Mouse (Mus musculus): ENCODE data around the gene Tbcc. TPM values are rescaled to one million over a fixed set of nuclear protein-coding genes. Genes with fewer than 3 reads are reported as not detected.
"Not testable (repeated sequence)": the region's sequence is repeated elsewhere in the genome, so short reads cannot be mapped to it uniquely, and the experiment has no call there.

The Tbcc gene
- polyA plus RNA-seq (2016; fragmentation: Nextera tagmentation; extraction: Ambion mirVana), result 43.1 and 48.4 TPM in 2 replicates

DNA sequence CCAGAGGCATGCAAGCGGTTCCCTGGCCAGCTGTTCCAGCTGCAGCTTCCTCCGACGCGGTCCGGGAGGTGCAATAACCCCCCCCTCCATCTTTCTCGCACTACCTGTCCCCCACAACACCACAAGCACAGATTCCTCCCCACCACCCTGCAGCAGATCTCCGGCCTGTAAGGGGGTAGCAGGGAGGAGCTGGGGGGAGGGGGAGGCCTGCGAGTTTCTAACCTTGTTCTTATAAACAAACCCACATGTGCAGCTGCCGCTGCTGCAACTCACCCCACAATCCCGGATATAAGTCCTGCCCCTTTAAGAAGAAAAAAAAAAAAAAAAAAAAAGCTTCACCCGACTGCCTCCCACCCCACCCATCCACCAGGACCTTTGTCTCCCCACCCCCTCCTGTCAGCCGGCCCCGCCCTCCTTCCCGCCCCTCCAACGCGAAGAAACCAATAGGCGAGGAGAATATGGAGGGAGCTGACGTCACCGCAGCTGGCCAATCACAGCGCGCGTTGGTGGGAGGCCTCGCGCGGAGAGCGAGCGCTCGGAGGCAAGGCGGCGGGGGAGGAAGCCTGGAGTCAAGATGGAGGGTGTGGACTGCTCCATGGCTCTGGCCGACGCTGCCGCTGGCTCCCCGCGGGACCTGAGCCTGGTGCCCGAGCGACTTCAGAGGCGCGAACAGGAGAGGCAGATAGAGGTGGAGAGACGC is at the start of gene Tbcc:
Gene Tbcc, plus strand, starts transcription at position 569 of the 700 bp plus-strand sequence.
- Histone ChIP-seq H3K36me3 (replicated peaks) (peaks cover 23% of the 10 kb centered on the region), H3K9me3 (no peaks in the 10 kb centered on the region), H3K4me3 (peak within 1 kb of the TSS; percentile 91), H3K27ac (peak within 1 kb of the TSS; percentile 94), H3K4me1 (peaks cover 47% of the 10 kb centered on the region), H3K27me3 (ENCODE audit: poor library complexity, severe bottlenecking) (no peaks in the 10 kb centered on the region)
- WGBS, result under 1% methylated on average over 40 of the region's 40 CpGs
- DNase-seq (ENCODE audit: extremely low spot score, low spot score), result peak; percentile 99

DNA sequence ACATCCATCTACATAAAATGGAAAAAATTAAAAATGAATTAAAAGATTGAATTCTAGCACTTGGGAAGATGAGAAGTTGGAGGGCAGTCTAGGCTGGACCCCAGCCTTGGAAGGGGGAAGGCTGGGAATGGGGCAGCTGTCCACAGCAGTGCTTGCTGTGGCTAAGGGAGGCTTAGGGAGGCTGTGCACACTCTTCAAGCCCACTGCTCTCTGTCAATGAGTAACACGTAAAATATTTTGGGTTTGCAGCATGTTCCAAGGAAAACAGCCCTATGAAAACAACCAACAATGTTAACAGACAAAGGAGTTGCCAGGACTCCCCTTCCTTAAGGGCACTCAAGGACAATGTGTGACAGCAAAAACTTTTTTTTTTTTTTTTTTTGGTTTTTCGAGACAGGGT is 47.5 kb upstream of the Tbcc start:
- DNase-seq (ENCODE audit: extremely low spot score, low spot score), result no peak
- Histone ChIP-seq H3K36me3 (replicated peaks) (no peaks in the 10 kb centered on the region; the same call in 1 of the 2 replicates), H3K4me3 (no peak overlapping the region), H3K4me1 (peaks cover 8% of the 10 kb centered on the region), H3K27me3 (ENCODE audit: poor library complexity, severe bottlenecking) (no peaks in the 10 kb centered on the region), H3K27ac (no peak overlapping the region), H3K9me3 (no peaks in the 10 kb centered on the region)
- whole genome bisulfite sequencing, result 83% methylated on average over 2 of the region's 2 CpGs

DNA sequence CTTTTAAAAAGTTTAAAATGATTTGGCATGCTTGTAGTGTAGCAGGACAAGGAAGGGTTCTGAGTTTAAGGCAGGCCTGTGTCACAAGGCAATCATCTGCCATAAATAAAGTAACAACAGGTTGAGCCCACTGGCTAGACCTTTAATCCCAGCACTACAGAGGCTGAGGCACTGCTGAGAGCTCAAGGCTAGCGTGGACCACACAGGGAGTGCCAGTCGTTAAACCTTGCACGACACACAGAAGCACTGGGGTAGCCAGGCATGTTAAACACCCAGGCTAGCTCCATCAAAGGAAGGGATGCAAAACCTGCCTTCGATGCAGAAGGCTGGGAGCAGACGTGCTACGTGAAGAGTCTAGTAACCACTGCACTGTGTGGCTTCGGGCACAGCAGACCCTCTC is 46.8 kb upstream of the Tbcc start:
- Histone ChIP-seq H3K4me3 (no peak overlapping the region), H3K4me1 (peaks cover 8% of the 10 kb centered on the region), H3K36me3 (replicated peaks) (no peaks in the 10 kb centered on the region; the same call in 1 of the 2 replicates), H3K9me3 (no peaks in the 10 kb centered on the region), H3K27me3 (ENCODE audit: poor library complexity, severe bottlenecking) (no peaks in the 10 kb centered on the region), H3K27ac (no peak overlapping the region)
- no peak for DNase-seq (ENCODE audit: extremely low spot score, low spot score)
- WGBS, result 77% methylated on average over 7 of the region's 7 CpGs

DNA sequence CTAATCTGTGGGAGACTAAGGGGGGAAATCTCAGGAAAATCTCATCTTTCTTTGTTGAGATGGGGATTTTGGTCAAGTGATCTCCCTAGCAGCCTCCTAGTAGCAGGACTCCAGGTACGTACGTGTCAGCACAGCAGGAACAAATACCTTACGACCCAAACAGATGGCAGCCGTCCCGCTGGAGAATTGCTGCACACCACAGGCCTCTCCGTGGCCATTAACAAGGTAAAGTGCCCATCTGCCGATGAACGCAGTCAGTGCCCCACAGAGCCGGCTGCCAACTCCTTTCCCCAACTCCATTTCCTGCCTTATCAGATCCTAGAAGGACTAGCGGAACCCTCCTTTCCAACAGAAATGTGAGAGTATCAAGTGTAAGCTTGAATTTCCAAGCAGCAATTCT is 45.7 kb upstream of the Tbcc start:
- Histone ChIP-seq H3K4me1 (peaks cover 8% of the 10 kb centered on the region), H3K27me3 (ENCODE audit: poor library complexity, severe bottlenecking) (no peaks in the 10 kb centered on the region), H3K36me3 (replicated peaks) (no peaks in the 10 kb centered on the region; the same call in 1 of the 2 replicates), H3K27ac (no peak overlapping the region), H3K4me3 (no peak overlapping the region), H3K9me3 (no peaks in the 10 kb centered on the region)
- DNase-seq (ENCODE audit: extremely low spot score, low spot score), result no peak
- 84% methylated on average over 10 of the region's 10 CpGs for WGBS

DNA sequence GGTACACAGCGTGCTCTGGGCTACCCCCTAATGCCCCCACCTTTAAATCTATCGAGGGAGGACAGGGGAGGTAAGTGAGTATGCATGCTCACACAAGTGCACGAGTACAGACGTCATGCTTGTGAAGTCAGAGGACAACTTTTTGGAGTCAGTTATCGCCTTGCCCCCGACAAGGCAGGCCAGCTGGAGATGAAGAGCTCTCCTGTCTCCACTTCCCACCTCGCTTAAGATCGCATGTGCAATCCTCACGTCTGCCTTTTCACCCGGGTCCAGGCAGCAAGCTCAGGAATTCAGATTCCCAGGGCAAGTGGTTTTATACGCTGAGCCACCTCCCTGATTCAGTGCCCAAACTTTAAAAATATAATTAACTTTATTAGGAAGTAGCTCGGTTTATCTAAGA is 45.2 kb upstream of the Tbcc start:
- no peak for DNase-seq (ENCODE audit: extremely low spot score, low spot score)

DNA sequence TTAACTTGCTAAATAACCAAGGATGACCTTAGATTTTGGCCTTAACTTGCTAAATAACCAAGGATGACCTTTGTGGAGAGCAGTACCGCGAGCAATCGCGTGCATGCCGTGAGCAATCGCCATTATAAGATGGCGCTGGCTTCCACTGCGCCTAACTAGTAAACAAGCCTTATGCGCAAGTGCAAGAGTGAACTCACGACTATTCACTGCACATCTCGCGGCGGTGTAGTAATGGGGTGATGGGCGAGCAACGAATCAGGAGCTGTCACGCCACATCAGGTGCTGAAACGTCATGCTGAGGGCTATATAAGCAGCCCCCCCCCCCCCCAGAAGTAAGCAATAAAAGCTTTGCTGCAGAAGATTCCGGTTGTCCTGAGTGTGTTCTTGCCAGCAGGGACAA is 43.9 kb upstream of the Tbcc start:
- not testable (repeated sequence) for H3K9me3 ChIP-seq; H3K27ac ChIP-seq; DNase-seq (ENCODE audit: extremely low spot score, low spot score)

More for the DNA sequence above, 45.2 kb upstream of the Tbcc start:
- H3K9me3 ChIP-seq, result no peaks in the 10 kb centered on the region
- no peaks in the 10 kb centered on the region; the same call in 1 of the 2 replicates for H3K36me3 ChIP-seq (replicated peaks)
- H3K27me3 ChIP-seq (ENCODE audit: poor library complexity, severe bottlenecking), result no peaks in the 10 kb centered on the region
- H3K4me1 ChIP-seq, result peaks cover 8% of the 10 kb centered on the region
- H3K4me3 ChIP-seq, result no peak overlapping the region
- no peak overlapping the region for H3K27ac ChIP-seq
- 89% methylated on average over 12 of the region's 12 CpGs for WGBS

DNA sequence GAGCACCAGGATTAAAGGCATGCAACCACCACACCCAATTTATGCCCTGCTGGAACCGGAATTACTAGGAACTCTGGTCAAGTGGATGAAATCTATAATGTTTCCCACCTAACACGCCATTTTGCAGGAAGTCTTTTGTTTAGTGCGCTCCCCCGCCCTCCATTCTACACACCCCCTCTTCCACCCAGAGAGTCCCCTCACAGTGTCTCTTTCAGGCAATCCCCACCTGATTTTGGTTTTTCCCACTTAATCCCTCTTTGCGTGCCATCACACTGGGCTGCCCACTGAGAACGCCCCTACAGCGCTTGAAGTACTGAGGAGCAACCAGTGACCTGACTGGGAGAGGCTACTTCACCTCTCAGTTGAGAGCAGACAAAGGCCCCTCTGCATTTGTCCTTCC is 43.3 kb upstream of the Tbcc start:
- Histone ChIP-seq H3K9me3 (no peaks in the 10 kb centered on the region), H3K27me3 (ENCODE audit: poor library complexity, severe bottlenecking) (no peaks in the 10 kb centered on the region), H3K4me1 (peaks cover 8% of the 10 kb centered on the region), H3K27ac (no peak overlapping the region), H3K36me3 (replicated peaks) (no peaks in the 10 kb centered on the region; the same call in 1 of the 2 replicates), H3K4me3 (no peak overlapping the region)
- WGBS, result 87% methylated on average over 7 of the region's 7 CpGs
- DNase-seq (ENCODE audit: extremely low spot score, low spot score), result no peak

More for the DNA sequence above, 43.9 kb upstream of the Tbcc start:
- H3K4me1 ChIP-seq; H3K36me3 ChIP-seq (replicated peaks); H3K4me3 ChIP-seq; H3K27me3 ChIP-seq (ENCODE audit: poor library complexity, severe bottlenecking): not testable (repeated sequence)
- WGBS, result 94% methylated on average over 18 of the region's 18 CpGs

DNA sequence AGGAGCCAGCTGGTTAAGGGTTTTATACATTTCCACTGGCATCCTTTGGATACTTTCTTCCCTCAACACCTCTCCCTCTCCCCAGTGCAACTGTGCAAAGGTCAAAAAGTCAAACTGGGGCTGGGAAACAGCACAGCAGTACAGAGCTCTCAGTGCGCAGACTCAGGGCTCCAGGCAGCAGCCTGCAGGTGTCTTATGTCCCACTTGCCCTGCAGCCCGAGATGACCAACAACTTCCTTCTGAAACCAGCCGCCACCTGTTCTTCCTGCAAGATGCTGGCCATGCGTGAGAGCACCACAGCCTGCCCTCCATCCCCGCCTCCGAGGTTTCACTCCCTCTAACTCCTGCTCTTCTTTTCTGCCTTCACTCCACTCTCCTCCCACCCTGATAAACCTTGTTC is 37.8 kb upstream of the Tbcc start:
- H3K4me3 ChIP-seq, result no peak overlapping the region
- H3K36me3 ChIP-seq (replicated peaks), result peaks cover 12% of the 10 kb centered on the region
- H3K27me3 ChIP-seq (ENCODE audit: poor library complexity, severe bottlenecking), result no peaks in the 10 kb centered on the region
- peak; percentile 21 for DNase-seq (ENCODE audit: extremely low spot score, low spot score)
- H3K4me1 ChIP-seq, result peaks cover 33% of the 10 kb centered on the region
- no peaks in the 10 kb centered on the region for H3K9me3 ChIP-seq
- 54% methylated on average over 6 of the region's 6 CpGs for WGBS
- peak overlapping the region; percentile 40; the same call in 1 of the 2 replicates for H3K27ac ChIP-seq

DNA sequence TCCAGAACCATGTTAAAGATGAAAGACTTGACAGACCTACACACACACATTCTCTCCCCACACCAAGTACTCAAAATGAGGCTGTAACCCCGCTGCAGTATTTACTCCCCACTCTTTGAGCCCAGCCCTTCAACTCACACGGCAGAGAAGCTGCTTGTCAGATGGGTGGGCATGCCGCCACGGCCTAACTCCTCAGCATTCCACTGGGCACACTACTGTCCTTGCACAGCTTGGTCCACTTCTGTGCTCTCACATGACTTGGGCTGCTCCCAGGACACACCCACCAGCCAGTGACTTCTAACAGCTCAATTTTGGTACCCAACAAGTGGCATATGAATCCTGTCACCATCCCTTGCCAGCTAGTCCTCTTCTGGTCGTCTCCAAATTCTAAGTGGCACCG is 37.2 kb upstream of the Tbcc start:
- peaks cover 34% of the 10 kb centered on the region for H3K4me1 ChIP-seq
- no peak for DNase-seq (ENCODE audit: extremely low spot score, low spot score)
- no peaks in the 10 kb centered on the region for H3K27me3 ChIP-seq (ENCODE audit: poor library complexity, severe bottlenecking)
- H3K27ac ChIP-seq, result no peak overlapping the region
- peaks cover 12% of the 10 kb centered on the region for H3K36me3 ChIP-seq (replicated peaks)
- H3K9me3 ChIP-seq, result no peaks in the 10 kb centered on the region
- peak overlapping the region; percentile 13; the same call in 1 of the 2 replicates for H3K4me3 ChIP-seq
- WGBS, result 78% methylated on average over 6 of the region's 6 CpGs

DNA sequence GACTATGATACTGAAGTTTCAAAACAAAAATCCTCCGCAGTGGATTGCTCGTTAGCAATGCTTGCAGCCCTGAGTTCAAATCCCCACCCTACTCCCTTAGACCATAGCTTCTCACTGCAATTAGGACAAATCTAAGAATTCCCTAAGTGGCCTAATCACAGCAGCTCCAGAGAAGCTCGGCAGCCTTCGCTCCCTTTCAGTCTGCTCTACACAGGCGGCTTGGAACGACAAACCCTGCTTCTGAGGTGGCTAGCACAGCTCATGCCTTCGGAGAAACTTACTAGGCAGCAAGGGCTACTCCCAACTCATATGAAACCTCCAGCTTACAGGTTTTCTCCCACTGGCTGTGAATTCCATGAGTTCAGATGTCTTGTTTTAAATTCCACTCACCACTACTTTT is 36.4 kb upstream of the Tbcc start:
- peaks cover 12% of the 10 kb centered on the region for H3K36me3 ChIP-seq (replicated peaks)
- peaks cover 39% of the 10 kb centered on the region for H3K4me1 ChIP-seq
- no peak overlapping the region for H3K4me3 ChIP-seq
- H3K9me3 ChIP-seq, result no peaks in the 10 kb centered on the region
- H3K27ac ChIP-seq, result no peak overlapping the region
- DNase-seq (ENCODE audit: extremely low spot score, low spot score), result no peak
- no peaks in the 10 kb centered on the region for H3K27me3 ChIP-seq (ENCODE audit: poor library complexity, severe bottlenecking)
- 91% methylated on average over 7 of the region's 7 CpGs for WGBS

DNA sequence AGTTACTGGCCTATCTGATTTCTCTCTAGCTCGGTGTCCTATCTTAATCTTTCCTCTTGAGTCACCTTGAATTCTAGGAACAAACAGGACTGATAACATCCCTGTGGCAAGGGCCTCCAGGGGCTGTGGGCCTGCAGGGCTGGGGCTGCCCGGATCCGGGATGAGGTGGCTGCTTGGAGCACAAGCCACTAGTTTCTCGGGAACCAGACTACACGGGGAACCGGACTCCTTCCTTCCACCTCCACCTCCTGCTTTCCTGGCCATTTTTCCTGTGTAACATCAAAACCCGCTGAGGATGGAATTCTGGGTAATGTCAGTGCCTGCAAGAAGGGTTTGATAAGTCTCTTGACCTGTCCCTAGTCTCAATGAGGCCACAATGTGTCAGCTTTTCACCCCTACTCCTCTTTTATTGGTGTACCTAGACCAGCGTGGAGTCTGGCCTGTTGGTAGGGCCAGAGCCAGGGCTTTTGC is 35.8 kb upstream of the Tbcc start:
- Histone ChIP-seq H3K4me1 (peaks cover 44% of the 10 kb centered on the region), H3K27me3 (ENCODE audit: poor library complexity, severe bottlenecking) (no peaks in the 10 kb centered on the region), H3K36me3 (replicated peaks) (peaks cover 12% of the 10 kb centered on the region), H3K9me3 (no peaks in the 10 kb centered on the region), H3K4me3 (peak overlapping the region; percentile 96; the same call in 1 of the 2 replicates), H3K27ac (peak overlapping the region; percentile 100)
- peak; percentile 30 for DNase-seq (ENCODE audit: extremely low spot score, low spot score)
- WGBS, result 82% methylated on average over 8 of the region's 8 CpGs

DNA sequence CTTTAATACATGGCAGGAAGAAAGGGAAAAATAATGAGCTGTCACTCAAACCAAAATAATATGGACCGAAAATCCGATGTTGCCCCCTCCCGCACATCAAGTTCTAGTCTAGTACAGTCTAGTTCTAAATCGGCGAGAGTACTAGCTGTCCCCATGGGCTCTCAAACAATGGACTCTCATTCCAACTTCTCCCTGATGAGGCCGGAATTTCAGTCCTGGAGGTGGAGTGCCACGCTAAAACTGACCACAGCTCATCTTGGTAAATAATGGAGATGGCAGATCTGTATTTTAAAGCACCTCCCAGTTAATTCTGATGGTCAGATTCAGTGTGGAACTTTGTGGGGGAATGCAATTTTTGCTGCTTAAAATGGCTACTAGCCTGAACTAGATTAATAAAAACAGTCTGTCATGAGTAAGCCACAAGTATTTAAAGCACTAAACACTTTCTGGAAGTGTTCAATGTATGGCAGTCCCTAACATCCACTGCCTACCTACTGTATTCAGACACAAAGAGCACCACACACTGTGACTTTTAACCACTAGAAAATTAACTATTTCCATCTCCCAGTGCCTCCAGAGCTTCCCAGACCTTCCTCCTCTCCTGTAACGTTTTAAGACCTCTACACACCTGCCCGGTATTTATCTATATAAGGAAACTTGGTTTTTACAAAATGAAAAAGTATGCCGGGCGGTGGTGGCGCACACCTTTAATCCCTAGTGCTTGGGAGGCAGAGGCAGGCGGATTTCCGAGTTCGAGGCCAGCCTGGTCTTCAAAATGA is 35.0 kb upstream of the Tbcc start:
- Histone ChIP-seq H3K9me3 (no peaks in the 10 kb centered on the region), H3K4me1 (peaks cover 53% of the 10 kb centered on the region), H3K36me3 (replicated peaks) (peaks cover 12% of the 10 kb centered on the region), H3K4me3 (peak overlapping the region; percentile 96), H3K27ac (peak overlapping the region; percentile 100), H3K27me3 (ENCODE audit: poor library complexity, severe bottlenecking) (no peaks in the 10 kb centered on the region)
- WGBS, result 83% methylated on average over 15 of the region's 15 CpGs
- peak; percentile 26 for DNase-seq (ENCODE audit: extremely low spot score, low spot score)

DNA sequence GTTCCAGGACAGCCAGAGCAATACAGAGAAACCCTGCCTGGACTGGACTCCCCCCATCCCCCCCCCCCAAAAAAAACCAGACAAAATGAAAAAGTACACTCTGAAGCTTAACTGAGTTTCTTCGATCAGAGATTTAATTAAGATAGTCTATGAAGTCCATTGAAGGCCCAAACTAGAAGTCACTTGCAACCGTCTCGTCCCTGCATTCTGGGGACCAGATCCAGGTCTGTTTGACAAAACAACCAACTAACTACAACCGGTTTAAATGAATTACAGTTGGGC is 34.4 kb upstream of the Tbcc start:
- no peaks in the 10 kb centered on the region for H3K27me3 ChIP-seq (ENCODE audit: poor library complexity, severe bottlenecking)
- peaks cover 12% of the 10 kb centered on the region for H3K36me3 ChIP-seq (replicated peaks)
- H3K4me3 ChIP-seq, result peak overlapping the region; percentile 96
- 35% methylated on average over 4 of the region's 4 CpGs for WGBS
- peaks cover 57% of the 10 kb centered on the region for H3K4me1 ChIP-seq
- no peak for DNase-seq (ENCODE audit: extremely low spot score, low spot score)
- no peaks in the 10 kb centered on the region for H3K9me3 ChIP-seq
- peak overlapping the region; percentile 100 for H3K27ac ChIP-seq

All from forebrain, embryonic 10.5 days (tissue).